Mouse (Mus musculus): Measurements from ENCODE around the gene Wdr25.
"Not testable (repeated sequence)": the region's sequence is repeated elsewhere in the genome, so short reads cannot be mapped to it uniquely, and the experiment has no call there.

The Wdr25 gene

DNA sequence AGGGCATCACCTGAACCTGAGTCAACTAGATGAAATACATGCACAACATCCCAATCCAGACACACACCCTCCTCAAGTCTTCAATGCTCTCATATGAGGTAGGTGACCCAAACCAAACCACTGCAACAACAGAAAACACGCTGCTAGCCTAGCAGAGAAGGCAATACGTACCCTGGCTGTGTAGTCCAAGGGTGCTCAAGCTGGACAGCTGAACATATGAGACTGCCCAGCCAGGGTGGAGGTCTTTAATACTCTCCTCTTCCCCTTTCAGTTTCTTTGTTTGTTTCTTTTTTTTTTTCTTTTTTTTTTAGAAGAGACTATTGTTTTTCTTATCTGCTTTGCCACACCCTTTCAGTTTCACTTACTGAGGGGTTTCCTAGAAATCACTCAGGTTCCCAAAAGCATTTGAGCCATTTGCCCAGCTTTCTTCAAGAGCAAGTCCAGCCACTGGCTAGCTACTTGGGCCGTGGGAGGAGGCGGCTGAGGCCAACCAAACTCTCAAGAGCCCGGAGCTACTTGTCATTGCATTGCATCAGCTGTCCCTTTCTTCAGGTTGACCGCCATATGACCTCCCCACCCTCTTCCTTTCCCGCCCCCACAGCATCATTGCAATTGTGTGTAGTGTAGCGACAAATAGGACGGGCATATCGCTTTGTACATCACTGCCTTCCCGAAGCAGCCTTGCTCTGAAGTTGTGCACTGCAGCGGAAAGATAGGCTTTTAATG lies at the start of gene Wdr25:
TSS of gene Wdr25 (plus strand) at position 643 of the 726 bp plus-strand sequence.
- DNase-seq (ENCODE audit: low read depth, low spot score), result peak; percentile 50
- H3K36me3 ChIP-seq (ENCODE audit: control insufficient read depth, insufficient read depth, low read length, poor library complexity, severe bottlenecking), result no peaks in the 10 kb centered on the region; the same call in 1 of the 2 replicates
- H3K27me3 ChIP-seq (ENCODE audit: control insufficient read depth, insufficient read depth, low read length, poor library complexity, severe bottlenecking), result no peaks in the 10 kb centered on the region

DNA sequence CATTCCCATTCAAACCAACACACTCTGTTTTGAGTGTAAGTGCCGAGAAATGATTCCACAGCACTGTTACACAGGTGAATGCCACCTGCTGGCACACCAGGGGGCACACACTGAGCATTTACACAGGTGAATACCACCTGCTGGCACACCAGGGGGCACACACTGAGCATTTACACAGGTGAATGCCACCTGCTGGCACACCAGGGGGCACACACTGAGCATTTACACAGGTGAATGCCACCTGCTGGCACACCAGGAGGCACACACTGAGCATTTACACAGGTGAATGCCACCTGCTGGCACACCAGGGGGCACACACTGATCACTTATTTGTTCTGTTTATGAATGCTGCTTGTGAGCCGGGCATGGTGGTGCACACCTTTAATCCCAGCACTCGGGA lies 45.4 kb upstream of the Wdr25 start:
- H3K36me3 ChIP-seq (ENCODE audit: control insufficient read depth, insufficient read depth, low read length, poor library complexity, severe bottlenecking); DNase-seq (ENCODE audit: low read depth, low spot score); H3K27me3 ChIP-seq (ENCODE audit: control insufficient read depth, insufficient read depth, low read length, poor library complexity, severe bottlenecking): not testable (repeated sequence)

DNA sequence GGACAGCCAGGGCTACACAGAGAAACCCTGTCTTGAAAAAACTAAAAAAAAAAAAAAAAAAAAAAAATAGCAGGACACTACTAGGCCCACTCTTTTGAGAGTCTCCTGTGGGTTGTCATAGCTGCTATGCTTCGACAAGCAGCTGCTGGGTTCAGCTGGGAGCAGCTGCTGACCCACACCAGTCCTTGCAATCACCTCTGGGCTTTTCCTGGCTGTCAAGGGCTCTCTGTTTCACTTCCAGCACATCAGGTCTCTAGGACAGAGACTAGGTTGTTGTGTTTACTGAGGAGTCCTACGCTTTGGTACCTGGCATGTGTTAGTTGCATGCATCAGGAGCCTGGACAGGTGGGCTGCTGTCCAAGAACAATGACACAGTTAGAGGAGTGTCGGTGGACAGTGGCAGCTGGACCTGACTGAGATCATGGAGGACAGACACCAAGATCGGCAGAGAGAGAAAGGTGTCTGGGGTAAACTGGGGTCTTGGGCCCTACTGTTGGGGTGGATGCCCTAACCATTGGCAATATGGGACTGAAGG lies 43.9 kb upstream of the Wdr25 start:
- Histone ChIP-seq H3K27me3 (ENCODE audit: control insufficient read depth, insufficient read depth, low read length, poor library complexity, severe bottlenecking) (no peaks in the 10 kb centered on the region), H3K36me3 (ENCODE audit: control insufficient read depth, insufficient read depth, low read length, poor library complexity, severe bottlenecking) (no peaks in the 10 kb centered on the region)
- DNase-seq (ENCODE audit: low read depth, low spot score), result no peak

DNA sequence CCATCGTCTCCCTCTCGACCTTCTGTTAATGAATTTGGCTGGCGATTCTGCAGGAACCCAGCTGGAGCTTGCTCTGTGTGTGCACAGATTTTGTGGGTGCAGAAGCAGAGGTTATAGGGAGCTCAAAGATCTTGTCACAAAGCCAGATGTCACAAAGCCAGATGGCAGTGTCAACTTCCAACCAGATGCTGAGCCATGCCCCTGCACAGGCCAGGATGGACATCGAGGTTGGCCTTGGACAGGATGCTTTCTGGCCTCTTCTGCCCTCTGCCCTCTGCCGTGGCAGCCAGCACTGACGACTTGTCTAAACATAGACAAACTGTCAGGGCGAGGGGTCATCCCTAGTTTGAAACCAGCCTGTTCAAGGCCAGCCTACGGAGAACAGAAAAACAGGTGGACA lies 43.3 kb upstream of the Wdr25 start:
- no peak for DNase-seq (ENCODE audit: low read depth, low spot score)
- no peaks in the 10 kb centered on the region for H3K27me3 ChIP-seq (ENCODE audit: control insufficient read depth, insufficient read depth, low read length, poor library complexity, severe bottlenecking)
- no peaks in the 10 kb centered on the region for H3K36me3 ChIP-seq (ENCODE audit: control insufficient read depth, insufficient read depth, low read length, poor library complexity, severe bottlenecking)

DNA sequence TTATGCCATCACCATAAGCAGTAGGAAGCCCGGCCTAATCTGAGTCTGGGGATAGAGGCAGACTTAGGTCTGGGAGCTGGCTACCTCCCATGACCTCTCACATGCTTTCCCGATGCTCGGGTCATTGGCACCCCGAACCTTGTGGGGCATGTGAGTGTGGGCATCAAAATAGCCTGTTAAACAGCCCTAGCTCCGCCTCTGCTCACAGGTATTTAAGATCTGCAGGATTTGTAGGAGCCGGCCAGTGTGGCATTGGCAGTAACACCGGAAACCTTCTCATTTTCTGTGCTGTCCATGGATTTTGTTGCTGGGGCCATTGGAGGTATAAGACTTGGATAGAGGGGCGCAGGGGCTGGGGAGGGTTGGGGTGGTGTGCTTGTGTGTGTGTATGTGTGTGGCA lies 42.5 kb upstream of the Wdr25 start:
- H3K27me3 ChIP-seq (ENCODE audit: control insufficient read depth, insufficient read depth, low read length, poor library complexity, severe bottlenecking), result no peaks in the 10 kb centered on the region
- DNase-seq (ENCODE audit: low read depth, low spot score), result no peak
- no peaks in the 10 kb centered on the region for H3K36me3 ChIP-seq (ENCODE audit: control insufficient read depth, insufficient read depth, low read length, poor library complexity, severe bottlenecking)

DNA sequence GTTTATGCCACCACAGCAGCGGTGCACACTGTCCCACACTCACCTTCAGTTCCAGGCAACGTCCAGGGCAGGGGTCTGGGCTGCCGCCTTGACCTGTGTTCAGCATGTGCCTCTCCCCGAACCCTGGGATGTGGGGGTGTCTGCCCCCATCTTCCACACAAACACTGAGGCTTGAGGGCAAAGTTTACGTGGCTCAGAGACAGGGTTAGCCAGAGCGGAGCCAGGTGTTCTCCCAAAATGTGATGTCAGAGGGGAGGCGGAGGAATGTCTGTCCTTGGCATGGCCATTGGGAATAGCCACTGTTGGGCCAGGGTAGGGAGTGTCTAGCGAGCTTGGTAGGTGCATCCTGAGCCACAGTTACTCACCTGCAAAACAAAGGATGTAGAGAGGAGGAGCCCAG lies 40.6 kb upstream of the Wdr25 start:
- Histone ChIP-seq H3K36me3 (ENCODE audit: control insufficient read depth, insufficient read depth, low read length, poor library complexity, severe bottlenecking) (no peaks in the 10 kb centered on the region), H3K27me3 (ENCODE audit: control insufficient read depth, insufficient read depth, low read length, poor library complexity, severe bottlenecking) (no peaks in the 10 kb centered on the region)
- DNase-seq (ENCODE audit: low read depth, low spot score), result no peak

DNA sequence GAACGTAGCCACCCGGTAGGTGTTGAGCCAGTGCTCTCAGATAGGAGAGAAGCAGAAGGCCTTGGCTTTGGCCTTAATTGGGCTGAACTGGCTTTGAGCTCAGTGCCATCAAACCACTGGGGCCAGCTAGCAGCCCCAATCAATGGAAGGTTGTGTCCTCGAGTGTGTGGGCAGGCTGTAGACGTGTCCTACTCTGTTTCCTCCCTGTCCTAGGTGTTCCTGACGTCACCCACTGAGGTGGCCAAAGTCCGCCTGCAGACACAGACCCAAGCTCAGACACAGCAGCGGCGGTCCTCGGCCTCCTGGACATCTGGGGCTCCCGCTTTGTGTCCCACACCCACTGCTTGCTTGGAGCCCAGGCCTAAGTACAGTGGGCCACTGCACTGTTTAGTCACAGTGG lies 38.4 kb upstream of the Wdr25 start:
- Histone ChIP-seq H3K27me3 (ENCODE audit: control insufficient read depth, insufficient read depth, low read length, poor library complexity, severe bottlenecking) (no peaks in the 10 kb centered on the region), H3K36me3 (ENCODE audit: control insufficient read depth, insufficient read depth, low read length, poor library complexity, severe bottlenecking) (peaks cover 1% of the 10 kb centered on the region; the same call in 1 of the 2 replicates)
- DNase-seq (ENCODE audit: low read depth, low spot score), result no peak

DNA sequence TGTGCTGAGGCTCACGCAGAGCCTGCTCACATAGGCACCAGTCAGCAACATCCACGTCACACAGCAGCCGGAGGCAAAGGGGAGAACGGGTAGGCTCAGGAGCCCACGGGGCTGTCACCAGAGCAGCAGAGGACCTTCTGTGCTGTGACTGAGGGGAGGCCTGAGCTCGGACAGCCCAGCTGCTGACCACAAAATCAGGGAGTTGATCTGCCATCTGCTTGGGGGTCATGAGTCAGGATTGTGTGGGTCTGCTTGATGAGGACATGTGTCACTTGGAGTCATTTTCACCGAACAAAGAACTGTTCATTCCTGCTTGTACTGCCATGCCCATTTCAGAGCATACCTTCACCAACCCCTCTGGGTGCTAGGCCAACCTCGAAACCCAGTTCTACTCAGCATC lies 37.2 kb upstream of the Wdr25 start:
- DNase-seq (ENCODE audit: low read depth, low spot score), result no peak
- peaks cover 1% of the 10 kb centered on the region; the same call in 1 of the 2 replicates for H3K36me3 ChIP-seq (ENCODE audit: control insufficient read depth, insufficient read depth, low read length, poor library complexity, severe bottlenecking)

DNA sequence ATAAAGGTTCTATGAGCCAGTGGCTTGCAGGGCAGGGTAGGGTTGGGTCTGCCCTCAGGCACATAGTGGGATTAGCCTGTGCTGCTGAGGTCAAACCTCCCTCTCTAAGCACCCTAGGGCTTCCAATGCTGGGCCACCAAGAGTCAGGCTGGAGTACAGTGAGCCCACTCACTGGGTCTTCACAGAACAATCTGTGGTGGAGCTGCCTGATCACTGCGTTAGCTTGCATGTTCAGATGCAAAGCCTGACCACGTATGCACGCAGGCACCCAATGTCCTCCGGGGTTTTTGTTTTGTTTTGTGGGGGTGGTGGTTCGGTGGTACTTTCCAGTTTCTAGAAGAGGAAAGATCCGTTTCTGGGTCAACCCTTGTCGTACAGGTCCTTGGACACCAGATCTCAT lies 36.3 kb upstream of the Wdr25 start:
- DNase-seq (ENCODE audit: low read depth, low spot score), result no peak
- H3K36me3 ChIP-seq (ENCODE audit: control insufficient read depth, insufficient read depth, low read length, poor library complexity, severe bottlenecking), result peaks cover 1% of the 10 kb centered on the region; the same call in 1 of the 2 replicates

More for the DNA sequence above, 37.2 kb upstream of the Wdr25 start:
- no peaks in the 10 kb centered on the region for H3K27me3 ChIP-seq (ENCODE audit: control insufficient read depth, insufficient read depth, low read length, poor library complexity, severe bottlenecking)

DNA sequence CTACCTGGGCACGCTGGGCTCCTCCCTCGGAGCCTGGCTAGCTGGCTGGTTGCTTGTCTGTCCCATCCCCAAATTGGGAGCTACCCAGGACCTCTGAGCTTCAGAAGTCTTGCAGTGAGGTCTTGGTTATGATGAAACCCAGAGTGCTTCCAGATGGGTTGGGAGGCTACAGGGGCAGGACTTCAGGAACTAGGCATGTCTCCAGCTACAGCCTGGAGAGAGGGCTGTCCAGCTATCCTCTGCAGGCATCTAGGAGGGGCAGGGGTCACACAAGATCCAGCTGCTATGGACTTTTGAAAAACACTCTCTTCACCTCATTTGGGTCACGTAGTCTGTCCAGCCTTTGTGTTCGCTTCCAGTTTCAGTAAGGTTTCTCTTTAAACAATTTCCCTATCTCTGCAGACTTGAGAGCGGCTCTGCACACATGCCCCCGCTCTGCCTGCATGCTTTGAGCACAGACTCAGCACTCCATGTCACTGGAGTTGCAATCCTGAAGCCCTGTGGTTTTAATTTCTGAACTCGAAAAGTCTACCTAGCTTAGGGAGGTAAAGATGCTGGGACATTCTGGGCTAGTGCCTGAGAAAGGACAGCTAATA lies 35.7 kb upstream of the Wdr25 start:
- Histone ChIP-seq H3K27me3 (ENCODE audit: control insufficient read depth, insufficient read depth, low read length, poor library complexity, severe bottlenecking) (no peaks in the 10 kb centered on the region), H3K36me3 (ENCODE audit: control insufficient read depth, insufficient read depth, low read length, poor library complexity, severe bottlenecking) (peaks cover 1% of the 10 kb centered on the region; the same call in 1 of the 2 replicates)
- no peak for DNase-seq (ENCODE audit: low read depth, low spot score)

More for the DNA sequence above, 36.3 kb upstream of the Wdr25 start:
- no peaks in the 10 kb centered on the region for H3K27me3 ChIP-seq (ENCODE audit: control insufficient read depth, insufficient read depth, low read length, poor library complexity, severe bottlenecking)

DNA sequence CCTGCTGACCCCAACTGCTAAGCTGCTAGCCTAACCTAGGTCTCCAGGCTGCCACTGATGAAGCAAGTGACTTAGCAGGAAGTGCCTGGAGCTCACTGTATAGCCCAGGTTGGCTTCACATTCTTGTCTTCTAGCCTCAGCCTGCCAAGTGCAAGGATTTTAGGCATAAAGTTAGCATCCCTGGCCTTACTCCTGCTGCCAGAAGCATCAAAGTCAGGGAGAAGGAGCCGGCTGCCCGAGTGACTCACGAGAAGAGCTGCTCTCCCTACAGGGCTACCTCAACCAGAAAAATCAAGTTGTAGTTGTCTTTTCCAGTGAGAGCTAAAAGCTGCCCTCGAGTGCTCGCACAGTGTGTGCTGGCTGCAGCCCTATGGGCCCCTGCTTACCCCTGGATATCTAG lies 34.9 kb upstream of the Wdr25 start:
- no peaks in the 10 kb centered on the region for H3K27me3 ChIP-seq (ENCODE audit: control insufficient read depth, insufficient read depth, low read length, poor library complexity, severe bottlenecking)
- no peak for DNase-seq (ENCODE audit: low read depth, low spot score)
- peaks cover 3% of the 10 kb centered on the region for H3K36me3 ChIP-seq (ENCODE audit: control insufficient read depth, insufficient read depth, low read length, poor library complexity, severe bottlenecking)

DNA sequence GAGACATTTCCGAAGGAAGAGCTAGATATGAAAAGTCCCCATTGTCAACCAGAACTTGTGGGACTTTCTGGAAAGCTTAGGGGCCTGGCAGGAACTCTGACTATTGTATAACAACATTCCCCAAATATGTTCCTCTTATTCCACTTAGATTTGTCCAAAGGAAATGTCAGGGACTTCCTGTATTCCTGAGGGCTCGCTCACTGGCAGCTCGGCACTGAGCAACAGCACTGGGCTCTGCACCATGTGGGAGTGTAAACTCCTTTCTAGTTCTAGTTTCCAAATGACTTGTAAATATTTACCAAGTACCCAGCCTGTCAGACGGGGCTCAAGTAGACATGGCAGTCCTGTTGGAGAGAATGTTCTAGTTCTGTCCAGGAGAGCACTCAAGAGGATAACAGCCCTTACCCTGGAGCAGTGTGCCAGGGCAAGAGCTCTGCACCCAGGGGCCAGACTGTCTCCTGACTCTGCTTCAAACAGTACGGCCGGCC lies 28.4 kb upstream of the Wdr25 start:
- peaks cover 3% of the 10 kb centered on the region for H3K36me3 ChIP-seq (ENCODE audit: control insufficient read depth, insufficient read depth, low read length, poor library complexity, severe bottlenecking)
- DNase-seq (ENCODE audit: low read depth, low spot score), result no peak
- H3K27me3 ChIP-seq (ENCODE audit: control insufficient read depth, insufficient read depth, low read length, poor library complexity, severe bottlenecking), result no peaks in the 10 kb centered on the region

DNA sequence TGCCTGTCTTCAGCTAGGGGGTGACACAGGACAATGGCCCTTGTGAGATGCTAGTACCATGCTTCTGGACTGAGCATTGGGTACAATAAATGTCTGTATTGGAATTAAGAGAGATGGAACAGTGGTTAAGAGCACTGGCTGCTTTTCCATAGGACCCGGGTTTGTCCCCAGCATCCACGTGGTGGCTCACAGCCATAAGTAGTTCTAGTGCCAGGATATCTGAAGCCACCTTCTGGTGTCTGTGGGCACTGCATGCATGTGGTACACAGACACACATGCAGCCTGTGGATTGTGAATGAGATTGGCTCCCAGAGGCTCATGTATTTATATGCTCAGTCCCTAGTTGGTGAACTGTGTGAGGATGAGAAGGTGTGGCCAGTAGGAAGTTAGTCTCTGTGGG lies 23.9 kb upstream of the Wdr25 start:
- H3K27me3 ChIP-seq (ENCODE audit: control insufficient read depth, insufficient read depth, low read length, poor library complexity, severe bottlenecking), result no peaks in the 10 kb centered on the region
- DNase-seq (ENCODE audit: low read depth, low spot score), result peak; percentile 22
- peaks cover 1% of the 10 kb centered on the region for H3K36me3 ChIP-seq (ENCODE audit: control insufficient read depth, insufficient read depth, low read length, poor library complexity, severe bottlenecking)

DNA sequence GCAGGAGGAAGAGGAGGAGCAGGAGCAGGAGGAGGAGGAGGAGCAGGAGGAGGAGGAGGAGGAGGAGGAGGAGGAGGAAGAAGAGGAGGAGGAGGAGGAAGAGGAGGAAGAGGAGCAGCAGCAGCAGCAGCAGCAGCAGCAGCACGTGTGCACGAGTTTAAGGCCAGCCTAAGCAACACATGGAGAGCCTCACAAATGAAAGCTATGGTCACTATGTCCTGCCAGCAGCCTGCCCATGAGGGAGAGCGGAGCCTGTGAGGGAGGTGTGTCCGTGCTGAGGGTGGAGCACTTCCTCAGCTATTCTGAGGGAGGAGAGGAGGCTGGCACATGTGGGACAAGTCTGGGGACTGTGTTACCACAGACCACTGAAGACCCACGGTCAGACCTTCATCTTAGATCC lies 20.3 kb upstream of the Wdr25 start:
- Histone ChIP-seq H3K36me3 (ENCODE audit: control insufficient read depth, insufficient read depth, low read length, poor library complexity, severe bottlenecking) (no peaks in the 10 kb centered on the region; the same call in none of the 2 replicates), H3K27me3 (ENCODE audit: control insufficient read depth, insufficient read depth, low read length, poor library complexity, severe bottlenecking) (no peaks in the 10 kb centered on the region)
- DNase-seq (ENCODE audit: low read depth, low spot score), result no peak

DNA sequence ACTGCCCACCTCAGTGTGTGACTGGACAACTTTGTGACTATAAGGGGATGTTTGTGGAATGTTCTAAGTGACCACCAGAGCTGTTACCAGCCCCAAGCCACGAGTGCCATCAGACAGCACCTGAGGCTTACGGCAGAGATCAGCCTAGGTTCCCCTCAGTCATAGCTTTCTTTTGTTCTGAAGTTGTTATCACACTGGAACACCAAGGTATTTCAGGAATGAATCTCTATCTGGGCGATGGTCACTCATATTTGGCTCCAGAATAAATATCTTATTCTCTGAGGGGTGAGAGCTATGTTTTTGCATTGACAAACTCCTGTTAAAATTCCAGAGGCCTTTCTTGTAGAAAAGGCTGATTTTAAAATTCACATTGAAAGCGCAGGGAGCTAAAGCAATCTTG lies 14.3 kb upstream of the Wdr25 start:
- no peak for DNase-seq (ENCODE audit: low read depth, low spot score)
- Histone ChIP-seq H3K27me3 (ENCODE audit: control insufficient read depth, insufficient read depth, low read length, poor library complexity, severe bottlenecking) (no peaks in the 10 kb centered on the region), H3K36me3 (ENCODE audit: control insufficient read depth, insufficient read depth, low read length, poor library complexity, severe bottlenecking) (peaks cover 7% of the 10 kb centered on the region; the same call in 1 of the 2 replicates)

All from splenic B cell, adult 2 months (primary cell).